Mouse (Mus musculus): ENCODE data around the gene Pcnx.

Pcnx gene

GRCm38 (mm10) chr12:81859351-81860307 is at the start of gene Pcnx:
Gene Pcnx (plus strand): TSS chr12:81860023.
- TF ChIP-seq GATA4 (IDR thresholded peaks at IDR 0.05; ENCODE audit: insufficient replicate concordance, low read length) = no peak

- no peak for TF ChIP-seq GATA4 (IDR thresholded peaks at IDR 0.05; ENCODE audit: insufficient replicate concordance, low read length)
Observed at GRCm38 (mm10) chr12:81810417-81810816, 49.4 kb upstream of the Pcnx start.

GRCm38 (mm10) chr12:81814742-81815141 is 45.1 kb upstream of the Pcnx start:
- TF ChIP-seq GATA4 (IDR thresholded peaks at IDR 0.05; ENCODE audit: insufficient replicate concordance, low read length) = no peak

GRCm38 (mm10) chr12:81816330-81817125 is 43.3 kb upstream of the Pcnx start:
- no peak for TF ChIP-seq GATA4 (IDR thresholded peaks at IDR 0.05; ENCODE audit: insufficient replicate concordance, low read length)

GRCm38 (mm10) chr12:81817126-81817505 is 42.7 kb upstream of the Pcnx start:
- TF ChIP-seq GATA4 (IDR thresholded peaks at IDR 0.05; ENCODE audit: insufficient replicate concordance, low read length) = no peak

GRCm38 (mm10) chr12:81820700-81821099 is 39.1 kb upstream of the Pcnx start:
- no peak for TF ChIP-seq GATA4 (IDR thresholded peaks at IDR 0.05; ENCODE audit: insufficient replicate concordance, low read length)

GRCm38 (mm10) chr12:81822176-81822575 is 37.6 kb upstream of the Pcnx start:
- no peak for TF ChIP-seq GATA4 (IDR thresholded peaks at IDR 0.05; ENCODE audit: insufficient replicate concordance, low read length)

GRCm38 (mm10) chr12:81822778-81823480 is 36.9 kb upstream of the Pcnx start:
- TF ChIP-seq GATA4 (IDR thresholded peaks at IDR 0.05; ENCODE audit: insufficient replicate concordance, low read length) = no peak

GRCm38 (mm10) chr12:81828355-81828754 is 31.5 kb upstream of the Pcnx start:
- TF ChIP-seq GATA4 (IDR thresholded peaks at IDR 0.05; ENCODE audit: insufficient replicate concordance, low read length) = no peak

GRCm38 (mm10) chr12:81832039-81832738 is 27.6 kb upstream of the Pcnx start:
- no peak for TF ChIP-seq GATA4 (IDR thresholded peaks at IDR 0.05; ENCODE audit: insufficient replicate concordance, low read length)

- no peak for TF ChIP-seq GATA4 (IDR thresholded peaks at IDR 0.05; ENCODE audit: insufficient replicate concordance, low read length)
Observed at GRCm38 (mm10) chr12:81833094-81833493, 26.7 kb upstream of the Pcnx start.

- no peak for TF ChIP-seq GATA4 (IDR thresholded peaks at IDR 0.05; ENCODE audit: insufficient replicate concordance, low read length)
Observed at GRCm38 (mm10) chr12:81836162-81836561, 23.7 kb upstream of the Pcnx start.

- TF ChIP-seq GATA4 (IDR thresholded peaks at IDR 0.05; ENCODE audit: insufficient replicate concordance, low read length) = no peak
Observed at GRCm38 (mm10) chr12:81837463-81837862, 22.4 kb upstream of the Pcnx start.

GRCm38 (mm10) chr12:81839663-81840062 is 20.2 kb upstream of the Pcnx start:
- TF ChIP-seq GATA4 (IDR thresholded peaks at IDR 0.05; ENCODE audit: insufficient replicate concordance, low read length) = no peak

GRCm38 (mm10) chr12:81841046-81841445 is 18.8 kb upstream of the Pcnx start:
- TF ChIP-seq GATA4 (IDR thresholded peaks at IDR 0.05; ENCODE audit: insufficient replicate concordance, low read length) = no peak
